Mouse (Mus musculus) bone marrow, adult 2 months (tissue): ENCODE results near the gene Zscan22. TPM values are rescaled to one million over a fixed set of nuclear protein-coding genes. Genes with fewer than 3 reads are reported as not detected.
"Not testable (repeated sequence)": the region's sequence is repeated elsewhere in the genome, so short reads cannot be mapped to it uniquely, and the experiment has no call there.

Experiments used
- H3K27ac ChIP-seq: fragments of 200-500 bp; 2 replicates; pipeline ENCODE4 v1.5.1; 2012; ENCODE audit warnings: low read depth, mild to moderate bottlenecking, control low read depth, inconsistent platforms, low read length; ENCODE audit not compliant: control insufficient read depth, poor library complexity, insufficient read depth
- H3K4me1 ChIP-seq: fragments of 200-500 bp; 2 replicates; pipeline ENCODE4 v1.6.1; 2011; ENCODE audit warnings: low read length; ENCODE audit not compliant: control insufficient read depth, insufficient read depth
- H3K4me3 ChIP-seq: fragments of 200-500 bp; replicated peaks from 2 replicates; pipeline ENCODE3; 2011; ENCODE audit warnings: mild to moderate bottlenecking, low read depth, low read length, control low read depth; ENCODE audit not compliant: control insufficient read depth
- CTCF ChIP-seq: fragments of 200-500 bp; IDR thresholded peaks from 2 replicates; pipeline ENCODE4 v1.5.1; 2011; ENCODE audit warnings: low read length, control low read depth; ENCODE audit not compliant: control insufficient read depth, insufficient read depth
- POLR2A ChIP-seq: fragments of 200-500 bp; IDR thresholded peaks from 2 replicates; pipeline ENCODE4 v1.6.1; 2011; ENCODE audit warnings: low read depth, mild to moderate bottlenecking, control low read depth, low read length, borderline replicate concordance; ENCODE audit not compliant: control insufficient read depth
- WGBS: fragments of 180-500 bp; shearing (Covaris S2); methylation state at CpG from one replicate; pipeline ENCODE4 v1.1.7; 2018; 5-methylcytosine and 5-hydroxymethylcytosine counted together
- polyA plus RNA-seq: library from polyadenylated mRNA; stranded (reverse); fragments of >200 nt; gene quantifications from 2 replicates; pipeline ENCODE4 v1.2.4, GENCODE M21; 2011; ENCODE audit warnings: low replicate concordance; ENCODE audit not compliant: missing spikeins, insufficient read depth, insufficient read length

The Zscan22 gene
- polyA plus RNA-seq, 1 experiment = 2.3 TPM

DNA sequence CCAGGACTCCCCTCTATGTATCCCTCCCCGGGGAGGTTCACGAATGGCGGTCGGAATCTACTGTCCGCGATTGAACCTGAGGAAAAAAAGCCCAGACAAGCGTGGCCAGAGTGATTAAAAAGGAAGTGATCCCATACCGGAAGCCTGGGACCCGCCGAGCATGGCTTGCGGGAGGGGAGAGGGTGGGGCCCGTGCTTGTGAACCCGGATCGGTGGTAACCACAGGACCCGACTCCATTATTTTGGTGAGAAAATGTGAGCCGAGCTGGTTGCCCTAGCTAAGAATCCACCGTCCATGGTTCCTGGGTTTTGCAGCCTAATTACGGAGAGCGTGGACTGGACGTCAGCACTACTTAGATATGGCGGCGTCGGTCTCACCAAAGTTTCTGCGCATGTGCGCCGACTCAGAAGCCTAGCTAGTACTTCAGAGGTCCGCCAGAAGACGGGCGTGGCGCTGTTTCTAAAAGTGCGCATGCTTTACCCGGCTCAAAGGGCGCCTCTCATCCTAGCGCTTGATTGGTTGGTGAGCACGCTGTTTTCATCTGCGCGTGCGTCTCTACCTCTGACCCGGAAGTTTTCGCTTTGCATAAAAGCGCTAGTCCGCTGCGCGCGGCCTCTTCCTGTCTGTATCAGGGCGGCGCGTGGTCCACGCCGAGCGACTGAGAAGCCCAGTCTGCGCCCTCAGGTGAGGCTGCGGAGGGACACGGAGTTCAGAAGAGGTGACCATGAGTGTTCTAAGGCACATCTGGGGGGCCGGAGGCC lies 24.3 kb downstream of the Zscan22 start, which contains the start of gene Rps5:
Gene Rps5 (plus strand): TSS at position 586 of the 761 bp plus-strand sequence.
- H3K4me3 ChIP-seq = peak within 1 kb of the TSS; percentile 95
- peak within 1 kb of the TSS; percentile 85 for H3K27ac ChIP-seq
- under 1% methylated on average over 55 of the region's 55 CpGs for WGBS
- TF ChIP-seq POLR2A = peak; percentile 84
- TF ChIP-seq CTCF = peak; percentile 82
- no peaks in the 10 kb centered on the region; the same call in 1 of the 2 replicates for H3K4me1 ChIP-seq

DNA sequence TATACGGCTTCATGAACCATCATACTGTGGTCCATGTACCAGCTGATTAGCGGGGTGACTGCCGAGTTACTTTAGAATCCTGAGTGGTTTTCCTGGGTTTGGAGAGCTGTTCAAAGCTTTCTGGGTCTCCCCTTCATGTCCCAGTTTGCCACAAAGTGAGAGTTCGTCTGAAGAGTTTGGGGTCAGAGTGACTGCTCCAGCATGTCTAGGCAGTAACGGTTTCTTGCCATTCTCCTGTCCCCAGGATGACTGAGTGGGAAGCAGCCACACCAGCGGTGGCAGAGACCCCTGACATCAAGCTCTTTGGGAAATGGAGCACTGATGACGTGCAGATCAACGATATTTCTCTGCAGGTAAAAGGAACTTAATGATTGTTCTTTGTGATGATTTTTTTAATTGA lies 25.1 kb downstream of the Zscan22 start:
- H3K4me1 ChIP-seq = no peaks in the 10 kb centered on the region; the same call in 1 of the 2 replicates
- no peak for TF ChIP-seq POLR2A
- TF ChIP-seq CTCF = no peak
- WGBS = under 1% methylated on average over 8 of the region's 8 CpGs
- peak overlapping the region; percentile 95 for H3K4me3 ChIP-seq
- no peak overlapping the region for H3K27ac ChIP-seq

DNA sequence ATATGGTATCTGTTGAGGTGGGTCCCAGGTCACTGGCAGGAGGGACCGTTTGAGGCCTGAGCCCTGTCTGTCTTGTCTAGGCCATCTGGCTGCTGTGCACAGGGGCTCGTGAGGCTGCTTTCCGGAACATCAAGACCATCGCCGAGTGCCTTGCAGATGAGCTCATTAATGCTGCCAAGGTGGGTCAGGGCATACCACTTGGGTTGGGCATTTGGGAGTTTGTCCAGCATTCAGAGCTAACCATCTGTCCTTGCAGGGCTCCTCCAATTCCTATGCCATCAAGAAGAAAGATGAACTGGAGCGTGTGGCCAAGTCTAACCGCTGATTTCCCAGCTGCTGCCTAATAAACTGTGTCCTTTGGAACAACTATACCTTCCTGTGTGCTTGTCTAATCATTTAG lies 28.7 kb downstream of the Zscan22 start:
- H3K27ac ChIP-seq = no peak overlapping the region
- H3K4me1 ChIP-seq = no peaks in the 10 kb centered on the region; the same call in 1 of the 2 replicates
- TF ChIP-seq CTCF (no peak), POLR2A (no peak)
- H3K4me3 ChIP-seq = no peak overlapping the region
- 86% methylated on average over 7 of the region's 7 CpGs for WGBS

DNA sequence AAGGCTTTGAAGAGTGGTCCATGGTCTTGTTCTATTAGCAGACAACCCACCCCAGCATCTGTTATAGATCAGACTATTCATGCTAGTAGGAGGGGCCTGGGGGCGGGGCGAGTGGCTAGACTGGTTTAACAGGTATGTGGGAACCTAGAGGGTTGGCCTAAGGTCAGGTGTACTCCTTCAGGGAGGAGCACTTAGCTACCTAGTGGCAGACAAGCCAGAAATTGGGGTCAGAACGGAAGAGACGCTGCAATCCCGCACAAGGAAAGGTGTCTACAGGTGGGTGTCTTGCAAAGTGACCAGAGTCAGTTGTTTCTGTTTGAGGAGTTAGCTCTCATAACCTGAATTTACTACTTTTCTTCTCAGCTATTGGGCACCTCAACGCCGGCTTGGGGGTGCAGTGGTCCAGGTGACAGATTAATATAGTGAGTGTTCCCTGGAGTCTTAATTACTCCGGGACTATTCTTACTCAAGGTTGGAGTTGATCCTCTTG lies 29.6 kb downstream of the Zscan22 start, which contains the start of gene Rnf225:
Gene Rnf225 (plus strand): TSS at position 226 of the 490 bp plus-strand sequence.
- Histone ChIP-seq H3K27ac (no peak within 1 kb of the TSS), H3K4me1 (no peaks in the 10 kb centered on the region; the same call in 1 of the 2 replicates), H3K4me3 (no peak within 1 kb of the TSS)
- TF ChIP-seq CTCF (no peak), POLR2A (no peak)
- 72% methylated on average over 8 of the region's 8 CpGs for WGBS

DNA sequence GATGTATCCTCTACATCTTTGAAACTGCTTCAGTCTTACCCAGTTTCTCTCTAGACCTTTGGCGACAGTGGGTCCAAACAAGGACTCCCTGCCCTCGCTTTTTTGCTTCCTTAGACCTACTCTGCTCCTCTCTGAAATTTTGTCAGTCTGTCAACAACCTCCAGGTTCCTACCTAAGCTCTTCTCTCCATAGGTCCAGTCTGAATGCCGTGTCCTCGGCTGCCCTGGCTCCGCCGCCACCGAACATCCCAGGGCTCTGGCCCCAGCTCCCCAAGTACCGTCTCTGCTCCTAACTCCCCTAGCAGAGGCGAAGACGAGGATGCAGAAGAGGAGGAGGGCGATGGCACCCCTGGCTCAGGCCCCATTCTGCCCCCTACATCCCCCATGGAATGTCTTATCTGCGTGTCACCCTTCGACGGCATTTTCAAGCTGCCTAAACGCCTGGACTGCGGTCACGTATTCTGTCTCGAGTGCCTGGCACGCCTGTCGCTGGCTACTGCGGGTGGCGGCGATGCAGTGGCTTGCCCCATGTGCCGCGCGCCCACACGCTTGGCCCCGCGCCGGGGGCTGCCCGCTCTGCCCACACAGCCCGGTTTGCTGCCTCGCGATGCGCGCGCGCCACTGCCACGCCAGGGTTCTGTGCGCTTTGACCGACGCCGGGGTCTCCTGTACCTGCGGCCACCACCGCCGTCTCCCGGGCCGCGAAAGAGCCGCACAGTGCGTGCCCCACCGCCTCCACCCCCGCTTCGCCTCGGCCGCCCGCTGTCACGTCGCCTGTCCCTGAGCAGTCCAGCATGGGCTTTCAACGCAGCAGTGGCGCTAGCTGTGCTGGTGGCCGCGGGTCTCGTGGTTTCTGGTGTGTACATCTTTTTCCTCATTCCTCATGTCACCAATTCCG lies 30.3 kb downstream of the Zscan22 start:
- 8% methylated on average over 65 of the region's 65 CpGs for WGBS
- no peaks in the 10 kb centered on the region for H3K4me1 ChIP-seq
- no peak overlapping the region for H3K4me3 ChIP-seq
- TF ChIP-seq CTCF (no peak), POLR2A (no peak)
- no peak overlapping the region for H3K27ac ChIP-seq

DNA sequence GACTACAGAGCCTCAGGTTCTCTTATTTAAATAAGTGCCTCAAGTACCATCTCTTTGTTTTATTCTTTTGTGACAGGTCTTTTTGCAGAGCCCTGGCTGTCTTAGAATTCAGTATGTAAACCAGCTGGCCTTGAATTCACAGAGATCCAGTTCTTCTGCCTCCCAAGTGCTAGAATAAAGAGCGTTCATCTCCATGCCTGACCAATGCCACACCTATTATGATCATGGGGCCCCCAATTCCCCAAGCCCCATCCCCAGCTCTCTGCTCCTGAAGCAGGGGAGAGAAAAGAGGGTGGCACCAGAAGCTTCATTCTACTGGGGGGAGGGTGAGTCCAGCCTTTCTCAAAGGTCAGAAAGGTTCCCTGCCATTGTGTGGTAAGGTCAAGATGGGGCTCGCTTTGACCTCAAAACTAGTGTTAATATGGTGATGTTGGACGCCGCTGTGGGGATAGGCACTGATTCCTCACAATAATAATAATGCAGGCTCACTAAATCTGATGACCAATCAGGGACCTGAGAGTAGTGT lies 36.1 kb downstream of the Zscan22 start:
- H3K4me3 ChIP-seq = no peak overlapping the region
- TF ChIP-seq POLR2A (no peak), CTCF (no peak)
- no peak overlapping the region for H3K27ac ChIP-seq
- WGBS = 86% methylated on average over 4 of the region's 4 CpGs
- H3K4me1 ChIP-seq = no peaks in the 10 kb centered on the region

DNA sequence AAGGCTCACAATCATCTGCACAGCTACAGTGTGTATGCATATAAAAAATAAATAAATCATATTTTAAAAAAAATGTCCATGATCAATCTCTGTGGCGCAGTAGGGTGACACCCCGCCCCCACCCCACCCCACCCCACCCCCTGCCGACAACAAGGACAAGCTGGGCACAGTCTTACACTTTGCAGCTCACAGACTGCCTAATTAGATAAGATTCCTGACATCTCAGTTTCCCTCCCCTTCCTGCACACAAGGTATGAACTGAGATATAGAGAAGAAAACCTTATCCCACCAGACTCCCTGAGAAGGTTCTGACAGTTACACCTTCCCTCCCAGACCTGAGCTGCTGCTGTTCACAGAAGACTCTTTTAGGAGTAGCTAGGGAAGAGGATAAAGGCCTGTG lies 37.2 kb downstream of the Zscan22 start:
- Histone ChIP-seq H3K27ac (no peak overlapping the region), H3K4me3 (no peak overlapping the region), H3K4me1 (no peaks in the 10 kb centered on the region)
- WGBS = 65% methylated on average over 3 of the region's 3 CpGs
- TF ChIP-seq CTCF = no peak
- no peak for TF ChIP-seq POLR2A

DNA sequence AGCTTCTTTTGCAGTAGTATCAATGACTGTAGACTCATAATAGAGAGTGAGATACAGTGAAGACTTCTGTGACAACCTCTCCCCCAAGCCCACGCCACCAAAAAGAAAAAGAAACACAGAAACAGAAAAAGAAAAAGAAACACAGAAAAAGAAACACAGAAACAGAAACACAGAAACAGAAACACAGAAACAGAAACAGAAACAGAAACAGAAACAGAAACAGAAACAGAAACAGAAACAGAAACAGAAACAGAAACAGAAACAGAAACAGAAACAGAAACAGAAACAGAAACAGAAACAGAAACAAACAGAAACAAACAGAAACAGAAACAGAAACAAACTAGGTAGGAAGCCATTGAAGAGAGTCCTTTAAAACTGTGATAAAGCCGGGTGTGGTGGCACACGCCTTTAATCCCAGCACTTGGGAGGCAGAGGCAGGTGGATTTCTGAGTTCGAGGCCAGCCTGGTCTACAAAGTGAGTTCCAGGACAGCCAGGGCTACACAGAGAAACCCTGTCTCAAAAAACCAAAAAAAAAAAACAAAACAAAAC lies 39.7 kb downstream of the Zscan22 start:
- not testable (repeated sequence) for H3K4me3 ChIP-seq, H3K4me1 ChIP-seq, H3K27ac ChIP-seq
- 81% methylated on average over 4 of the region's 4 CpGs for WGBS
